Mouse (Mus musculus): ENCODE data around the gene Astn1. TPM values are rescaled to one million over a fixed set of nuclear protein-coding genes. Genes with fewer than 3 reads are reported as not detected.

Astn1 gene
- 38.2 and 43.0 TPM in 2 replicates for polyA plus RNA-seq (2015; fragmentation: Nextera tagmentation; extraction: Ambion mirVana)

DNA sequence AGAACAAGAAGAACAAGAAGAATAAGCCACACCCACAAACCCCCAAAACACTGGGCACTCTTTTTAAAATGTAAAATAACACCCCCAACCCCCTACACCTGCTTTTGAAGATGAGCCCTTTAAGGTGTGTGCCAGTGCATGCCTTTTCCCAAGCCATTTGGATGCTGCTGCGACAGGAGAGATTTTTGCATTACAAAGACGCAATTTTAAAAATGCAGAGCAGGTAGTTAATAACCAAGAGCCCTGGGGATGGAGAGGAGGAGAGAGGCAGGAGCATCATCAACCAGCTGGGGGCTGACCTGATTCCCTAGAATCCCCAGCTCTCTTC, at the start of gene Astn1:
Astn1 (plus strand) TSS at position 310 of the 328 bp plus-strand sequence.
- Histone ChIP-seq H3K36me3 (ENCODE audit: control insufficient read depth, insufficient read depth, low read length) (no peaks in the 10 kb centered on the region), H3K9me3 (ENCODE audit: control insufficient read depth, low read length) (no peaks in the 10 kb centered on the region), H3K4me3 (ENCODE audit: low read length) (peak within 1 kb of the TSS; percentile 59), H3K4me2 (ENCODE audit: low read length) (peak within 1 kb of the TSS; percentile 73), H3K4me1 (ENCODE audit: control insufficient read depth, insufficient read depth, low read depth, low read length) (peaks cover 34% of the 10 kb centered on the region), H3K27ac (ENCODE audit: low read depth, low read length) (peak within 1 kb of the TSS; percentile 97), H3K27me3 (replicated peaks; ENCODE audit: control insufficient read depth, insufficient read depth, low read length) (no peaks in the 10 kb centered on the region), H3K9ac (ENCODE audit: low read depth, low read length) (peak within 1 kb of the TSS; percentile 82)
- ATAC-seq: no peak; the same call in 1 of the 2 replicates
- 0% methylated on average over 2 of the region's 2 CpGs for WGBS

DNA sequence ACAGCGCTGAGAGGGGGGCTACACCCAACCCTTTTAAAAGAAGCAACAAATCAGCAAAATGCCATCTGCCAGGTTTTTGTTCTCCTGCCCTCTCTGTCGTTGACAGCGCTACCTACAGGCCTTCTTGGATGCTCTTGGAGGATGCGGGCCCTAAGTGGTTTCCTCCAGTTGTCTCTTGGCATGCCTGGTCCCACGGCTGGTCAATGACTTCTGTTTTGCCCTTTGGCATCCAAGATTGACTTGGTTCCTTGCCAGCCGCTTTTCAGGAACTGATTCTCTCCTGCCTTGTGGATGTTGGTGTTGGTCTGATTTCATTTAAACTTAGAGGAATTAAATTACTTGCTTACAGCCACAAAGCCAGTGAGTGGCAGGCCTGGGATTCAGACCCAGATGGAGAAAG, 38.7 kb upstream of the Astn1 start:
- Histone ChIP-seq H3K36me3 (ENCODE audit: control insufficient read depth, insufficient read depth, low read length) (no peaks in the 10 kb centered on the region), H3K9ac (ENCODE audit: low read depth, low read length) (no peak overlapping the region), H3K9me3 (ENCODE audit: control insufficient read depth, low read length) (no peaks in the 10 kb centered on the region), H3K4me3 (ENCODE audit: low read length) (no peak overlapping the region), H3K4me2 (ENCODE audit: low read length) (no peak overlapping the region), H3K4me1 (ENCODE audit: control insufficient read depth, insufficient read depth, low read depth, low read length) (no peaks in the 10 kb centered on the region), H3K27ac (ENCODE audit: low read depth, low read length) (no peak overlapping the region), H3K27me3 (replicated peaks; ENCODE audit: control insufficient read depth, insufficient read depth, low read length) (no peaks in the 10 kb centered on the region)
- ATAC-seq: no peak
- WGBS: 69% methylated on average over 6 of the region's 6 CpGs

DNA sequence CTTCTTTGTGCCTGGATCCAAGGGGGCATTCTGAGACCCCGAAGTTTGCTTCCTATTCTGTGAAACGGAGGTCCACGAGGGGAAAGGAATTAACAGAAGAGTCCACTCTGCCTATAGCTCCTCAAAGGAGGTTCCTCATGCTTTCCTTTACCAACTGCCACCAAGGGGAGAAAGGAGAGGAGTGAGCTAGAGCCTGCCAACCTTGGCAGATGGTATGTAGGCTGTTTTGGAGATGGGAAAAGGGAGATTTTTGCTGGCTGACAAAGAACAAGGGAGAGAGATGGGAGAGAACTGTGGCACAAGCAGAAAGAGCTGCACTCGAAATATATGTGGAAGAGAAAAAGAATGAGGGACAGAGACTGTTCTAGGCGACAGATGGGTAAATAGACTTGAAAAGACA, 33.9 kb upstream of the Astn1 start:
- H3K36me3 ChIP-seq (ENCODE audit: control insufficient read depth, insufficient read depth, low read length): no peaks in the 10 kb centered on the region
- no peak overlapping the region for H3K27ac ChIP-seq (ENCODE audit: low read depth, low read length)
- H3K9me3 ChIP-seq (ENCODE audit: control insufficient read depth, low read length): no peaks in the 10 kb centered on the region
- no peak overlapping the region for H3K9ac ChIP-seq (ENCODE audit: low read depth, low read length)
- no peaks in the 10 kb centered on the region for H3K27me3 ChIP-seq (replicated peaks; ENCODE audit: control insufficient read depth, insufficient read depth, low read length)
- no peak overlapping the region for H3K4me2 ChIP-seq (ENCODE audit: low read length)
- 70% methylated on average over 5 of the region's 5 CpGs for WGBS
- ATAC-seq: no peak
- H3K4me3 ChIP-seq (ENCODE audit: low read length): no peak overlapping the region
- no peaks in the 10 kb centered on the region for H3K4me1 ChIP-seq (ENCODE audit: control insufficient read depth, insufficient read depth, low read depth, low read length)

DNA sequence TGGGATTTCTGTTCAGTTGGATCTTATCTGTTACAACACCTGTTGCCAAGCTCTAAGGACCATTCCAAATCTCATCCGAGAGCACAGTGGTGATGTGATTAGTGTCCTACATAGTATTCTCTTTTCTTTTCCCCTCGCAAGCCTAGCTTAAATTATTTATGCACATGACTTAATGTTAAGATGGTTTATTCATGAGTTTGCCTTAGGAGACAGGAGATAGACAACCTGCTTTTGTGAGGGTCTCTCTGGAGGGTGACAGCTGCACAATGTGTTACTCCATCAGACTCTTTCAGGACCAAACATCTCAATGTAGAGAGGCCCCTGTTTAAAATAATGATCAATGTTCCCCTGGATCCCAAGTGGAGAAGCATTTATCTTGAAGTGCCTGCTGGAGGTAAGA, 33.2 kb upstream of the Astn1 start:
- Histone ChIP-seq H3K27ac (ENCODE audit: low read depth, low read length) (no peak overlapping the region), H3K4me3 (ENCODE audit: low read length) (no peak overlapping the region), H3K27me3 (replicated peaks; ENCODE audit: control insufficient read depth, insufficient read depth, low read length) (no peaks in the 10 kb centered on the region), H3K9ac (ENCODE audit: low read depth, low read length) (no peak overlapping the region), H3K4me1 (ENCODE audit: control insufficient read depth, insufficient read depth, low read depth, low read length) (no peaks in the 10 kb centered on the region), H3K4me2 (ENCODE audit: low read length) (no peak overlapping the region), H3K36me3 (ENCODE audit: control insufficient read depth, insufficient read depth, low read length) (no peaks in the 10 kb centered on the region), H3K9me3 (ENCODE audit: control insufficient read depth, low read length) (no peaks in the 10 kb centered on the region)
- ATAC-seq: no peak
- WGBS: 41% methylated on average over 2 of the region's 2 CpGs

DNA sequence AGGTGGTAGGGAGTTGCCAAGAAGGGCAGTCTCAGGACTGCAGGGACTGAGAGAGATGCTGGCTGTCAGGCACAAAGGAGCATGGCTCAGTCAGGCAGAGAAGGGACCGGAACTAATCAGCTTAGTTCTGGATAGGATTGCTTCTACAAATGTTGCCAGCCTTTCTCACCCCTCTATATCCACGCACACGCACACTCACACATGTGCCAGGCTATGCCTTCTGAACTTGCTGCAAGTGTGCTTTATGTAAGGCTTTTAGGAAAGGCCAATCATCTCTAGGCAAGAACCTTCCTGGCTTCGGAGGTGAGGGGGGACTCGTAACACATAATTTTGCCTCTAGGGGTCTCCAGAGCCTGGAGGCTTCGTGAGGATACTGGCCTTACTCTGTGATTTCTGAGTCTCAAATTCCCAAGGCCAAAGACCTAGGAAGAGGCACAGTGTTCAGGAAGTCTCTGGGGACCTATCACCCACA, 18.8 kb upstream of the Astn1 start:
- no peaks in the 10 kb centered on the region for H3K36me3 ChIP-seq (ENCODE audit: control insufficient read depth, insufficient read depth, low read length)
- H3K4me1 ChIP-seq (ENCODE audit: control insufficient read depth, insufficient read depth, low read depth, low read length): no peaks in the 10 kb centered on the region
- 33% methylated on average over 6 of the region's 6 CpGs for WGBS

DNA sequence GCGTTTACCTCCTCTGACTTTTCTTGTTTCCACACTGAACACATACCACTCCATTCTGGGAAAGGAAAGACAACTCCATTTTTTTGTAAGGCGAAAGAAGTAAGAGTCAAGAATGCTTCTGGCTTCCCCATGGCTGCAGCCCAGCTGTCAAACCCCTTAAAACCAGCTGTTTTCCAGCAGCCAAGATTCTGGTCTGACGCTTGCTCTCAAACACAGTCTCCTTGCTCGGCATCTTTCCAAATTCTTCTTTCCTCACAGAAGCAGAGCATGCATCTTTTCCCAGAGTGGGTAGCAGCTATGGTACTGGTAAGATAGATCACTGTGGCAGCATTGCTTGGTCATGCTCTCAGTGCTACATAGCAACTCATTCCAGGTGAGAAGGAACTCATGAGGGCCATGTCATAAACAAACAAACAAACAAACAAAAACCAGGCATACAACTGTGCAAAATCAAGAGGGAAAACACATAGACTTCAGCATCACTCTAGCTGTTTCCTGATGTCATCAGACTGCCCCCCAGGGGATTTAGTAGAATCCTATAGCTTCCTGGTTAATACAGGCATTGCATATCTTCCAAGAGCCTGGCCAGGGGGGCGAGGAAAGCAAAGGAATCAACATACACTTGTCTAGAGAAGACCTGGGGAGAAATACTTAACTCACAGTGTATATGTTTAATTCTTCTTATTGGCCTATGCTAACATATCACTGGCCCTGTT, 8.3 kb upstream of the Astn1 start:
- Histone ChIP-seq H3K4me3 (ENCODE audit: low read length) (peak overlapping the region; percentile 73), H3K9me3 (ENCODE audit: control insufficient read depth, low read length) (no peaks in the 10 kb centered on the region), H3K27me3 (replicated peaks; ENCODE audit: control insufficient read depth, insufficient read depth, low read length) (no peaks in the 10 kb centered on the region), H3K27ac (ENCODE audit: low read depth, low read length) (no peak overlapping the region), H3K9ac (ENCODE audit: low read depth, low read length) (peak overlapping the region; percentile 39), H3K4me2 (ENCODE audit: low read length) (peak overlapping the region; percentile 85), H3K4me1 (ENCODE audit: control insufficient read depth, insufficient read depth, low read depth, low read length) (peaks cover 14% of the 10 kb centered on the region), H3K36me3 (ENCODE audit: control insufficient read depth, insufficient read depth, low read length) (no peaks in the 10 kb centered on the region)
- no peak for ATAC-seq
- WGBS: 70% methylated on average over 5 of the region's 5 CpGs

More for the DNA sequence above, 18.8 kb upstream of the Astn1 start:
- no peak overlapping the region for H3K4me2 ChIP-seq (ENCODE audit: low read length)
- H3K27me3 ChIP-seq (replicated peaks; ENCODE audit: control insufficient read depth, insufficient read depth, low read length): no peaks in the 10 kb centered on the region
- no peak overlapping the region for H3K9ac ChIP-seq (ENCODE audit: low read depth, low read length)
- no peak overlapping the region for H3K27ac ChIP-seq (ENCODE audit: low read depth, low read length)
- ATAC-seq: peak; percentile 85
- no peaks in the 10 kb centered on the region for H3K9me3 ChIP-seq (ENCODE audit: control insufficient read depth, low read length)
- no peak overlapping the region for H3K4me3 ChIP-seq (ENCODE audit: low read length)

DNA sequence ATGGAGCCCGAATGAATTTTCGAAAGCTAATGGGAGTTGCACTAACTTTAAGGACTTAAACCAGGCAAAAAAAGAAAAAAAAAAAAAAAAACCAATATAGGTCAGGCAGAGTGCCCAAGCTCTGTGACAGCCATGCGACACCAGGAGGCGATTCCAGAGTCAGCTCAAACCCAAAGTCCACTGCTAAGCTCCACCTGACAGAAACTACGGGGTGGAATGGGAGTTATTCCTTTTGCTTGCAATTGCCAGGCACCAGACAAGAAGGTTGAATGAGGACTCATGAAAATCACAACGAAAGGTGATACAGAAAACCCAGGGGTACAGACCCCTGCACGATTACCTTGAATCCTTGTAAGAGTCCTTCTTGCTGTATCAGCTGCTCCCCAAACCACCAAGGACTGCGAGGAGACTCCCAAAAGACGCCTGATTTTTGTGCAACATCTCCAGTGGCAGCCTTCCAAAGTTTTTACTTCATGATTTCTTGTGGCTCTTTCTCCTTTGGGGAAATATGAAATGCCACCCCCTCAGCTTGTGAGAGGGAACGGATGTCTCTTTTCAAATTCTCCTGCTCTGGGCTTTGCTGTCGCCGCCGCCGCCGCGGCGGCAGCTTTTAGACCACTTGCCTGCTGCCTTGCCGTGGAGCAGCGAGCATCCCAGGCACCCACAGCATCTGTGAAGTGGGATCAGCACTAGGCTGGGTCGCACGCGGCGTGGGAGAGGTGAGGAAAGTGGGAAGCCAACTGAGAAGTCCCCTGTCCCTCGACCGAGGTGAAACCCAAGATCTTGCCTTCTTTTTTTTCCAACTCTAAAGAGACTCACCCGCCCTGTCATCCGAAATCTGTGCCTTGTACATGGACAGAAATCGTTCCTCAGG, 6.7 kb upstream of the Astn1 start:
- Histone ChIP-seq H3K4me3 (ENCODE audit: low read length) (peak overlapping the region; percentile 73), H3K4me2 (ENCODE audit: low read length) (peak overlapping the region; percentile 85), H3K27me3 (replicated peaks; ENCODE audit: control insufficient read depth, insufficient read depth, low read length) (no peaks in the 10 kb centered on the region), H3K9me3 (ENCODE audit: control insufficient read depth, low read length) (no peaks in the 10 kb centered on the region), H3K9ac (ENCODE audit: low read depth, low read length) (peak overlapping the region; percentile 77), H3K36me3 (ENCODE audit: control insufficient read depth, insufficient read depth, low read length) (no peaks in the 10 kb centered on the region), H3K27ac (ENCODE audit: low read depth, low read length) (peak overlapping the region; percentile 84), H3K4me1 (ENCODE audit: control insufficient read depth, insufficient read depth, low read depth, low read length) (peaks cover 14% of the 10 kb centered on the region)
- ATAC-seq: peak; percentile 43
- WGBS: 8% methylated on average over 28 of the region's 28 CpGs

DNA sequence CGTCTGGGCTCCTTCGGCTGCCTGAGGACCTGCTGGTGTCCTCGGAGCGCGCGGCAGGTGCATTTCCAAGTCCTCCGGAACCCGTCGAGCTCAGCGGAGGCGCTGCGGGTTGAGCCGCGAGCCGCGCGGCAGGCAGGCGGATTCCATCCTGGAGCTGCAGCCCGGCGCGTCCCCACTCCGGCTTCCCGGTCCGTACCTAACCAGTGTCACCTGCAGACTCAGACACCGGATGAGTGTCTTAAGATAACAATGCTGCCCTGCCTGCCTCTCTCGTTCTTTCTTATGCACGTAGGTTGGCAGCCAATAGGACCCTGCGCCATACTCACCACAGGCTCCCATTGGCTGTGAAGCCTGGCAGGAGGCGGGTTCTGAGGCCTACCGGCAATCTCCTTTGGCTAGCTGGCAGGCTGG, 6.0 kb upstream of the Astn1 start, which contains the start of gene Brinp2:
Brinp2 (minus strand) TSS at position 276 of the 411 bp plus-strand sequence.
- Histone ChIP-seq H3K4me3 (ENCODE audit: low read length) (peak within 1 kb of the TSS; percentile 73), H3K27ac (ENCODE audit: low read depth, low read length) (peak within 1 kb of the TSS; percentile 84), H3K4me2 (ENCODE audit: low read length) (peak within 1 kb of the TSS; percentile 85), H3K9ac (ENCODE audit: low read depth, low read length) (peak within 1 kb of the TSS; percentile 77), H3K9me3 (ENCODE audit: control insufficient read depth, low read length) (no peaks in the 10 kb centered on the region), H3K4me1 (ENCODE audit: control insufficient read depth, insufficient read depth, low read depth, low read length) (peaks cover 14% of the 10 kb centered on the region), H3K36me3 (ENCODE audit: control insufficient read depth, insufficient read depth, low read length) (no peaks in the 10 kb centered on the region), H3K27me3 (replicated peaks; ENCODE audit: control insufficient read depth, insufficient read depth, low read length) (no peaks in the 10 kb centered on the region)
- WGBS: under 1% methylated on average over 30 of the region's 30 CpGs
- peak; percentile 98 for ATAC-seq

Data from hindbrain, embryonic 16.5 days (tissue).